Mouse (Mus musculus) CH12.LX (cell line): ENCODE results near the gene Ppy.

Source experiments
- CTCF ChIP-seq, 2 experiments: IDR thresholded peaks in 1 of 2; conservative IDR thresholded peaks in 1 of 2; 2 replicates each; pipeline ENCODE4 v1.5.1; 2011 to 2012; ENCODE audit warnings: low read depth in 2 of 2, low read length in 2 of 2, improper control_type of control experiment in 1 of 2, inconsistent platforms in 1 of 2, mild to moderate bottlenecking in 1 of 2, moderate library complexity in 1 of 2
- E2F4 ChIP-seq: IDR thresholded peaks from 2 replicates; pipeline ENCODE4 v1.6.1; 2011; ENCODE audit warnings: low read depth, low read length, improper control_type of control experiment; ENCODE audit not compliant: insufficient replicate concordance
- KAT2A ChIP-seq: IDR thresholded peaks from 2 replicates; pipeline ENCODE4 v1.6.1; 2012; ENCODE audit warnings: low read length, improper control_type of control experiment, inconsistent platforms; ENCODE audit not compliant: insufficient replicate concordance
- MAX ChIP-seq: IDR thresholded peaks from 2 replicates; pipeline ENCODE4 v1.6.1; 2011; ENCODE audit warnings: low read length, improper control_type of control experiment
- MYC ChIP-seq: IDR thresholded peaks from 2 replicates; pipeline ENCODE4 v1.6.1; 2011; ENCODE audit warnings: low read depth, mild to moderate bottlenecking, improper control_type of control experiment, low read length
- NELFE ChIP-seq: IDR thresholded peaks from 2 replicates; pipeline ENCODE4 v1.6.1; 2011; ENCODE audit warnings: low read depth, low read length, improper control_type of control experiment
- POLR2A ChIP-seq: IDR thresholded peaks from 2 replicates; pipeline ENCODE4 v1.6.1; 2011; ENCODE audit warnings: low read depth, mild to moderate bottlenecking, improper control_type of control experiment, low read length
- POLR2AphosphoS2 ChIP-seq: IDR thresholded peaks from 2 replicates; pipeline ENCODE4 v1.6.1; 2011; ENCODE audit warnings: low read depth, low read length, improper control_type of control experiment
- UBTF ChIP-seq: IDR thresholded peaks from 2 replicates; pipeline ENCODE4 v1.6.1; 2012; ENCODE audit warnings: low read depth, mild to moderate bottlenecking, inconsistent platforms, low read length, improper control_type of control experiment, moderate library complexity
- USF1 ChIP-seq: IDR thresholded peaks from 2 replicates; pipeline ENCODE4 v1.6.1; 2014; ENCODE audit warnings: low read depth, mild to moderate bottlenecking, inconsistent platforms, low read length, improper control_type of control experiment
- ZC3H11A ChIP-seq: IDR thresholded peaks from 2 replicates; pipeline ENCODE4 v1.6.1; 2012; ENCODE audit warnings: low read depth, mild to moderate bottlenecking, inconsistent platforms, low read length, improper control_type of control experiment

- TF ChIP-seq POLR2A (no peak), USF1 (no peak), CTCF (conservative IDR thresholded peaks at IDR 0.05 in 1 of 2, IDR thresholded peaks at IDR 0.05 in 1 of 2; ENCODE audit: low read depth in 2 of 2, low read length in 2 of 2) (no peak), UBTF (no peak), POLR2AphosphoS2 (no peak), MAX (no peak), NELFE (no peak), E2F4 (no peak), ZC3H11A (no peak), KAT2A (no peak), MYC (no peak)
These were observed 47.9 kb downstream of the Ppy start for GRCm38 (mm10) chr11:102053183-102053582.
